ENCODE assay signal across 8 mouse cellular contexts in genomic region chrX:73716709-73717545, GRCm38 (mm10). TPM values are rescaled to one million over a fixed set of nuclear protein-coding genes. Genes with fewer than 3 reads are reported as not detected.
DNase-seq lines count a peak whose midpoint lies in the region; ATAC-seq and TF ChIP-seq lines count a peak whose summit lies in the region.

No protein-coding gene starts in this region.

- no peak for TF ChIP-seq POLR2A in olfactory bulb, adult 2 months (IDR thresholded peaks at IDR 0.05; ENCODE audit: insufficient read depth, low read depth, low read length)

- WGBS in hindbrain, embryonic 12.5 days, result 30% methylated on average over 29 of the region's 30 CpGs
- 24% methylated on average over 29 of the region's 30 CpGs for WGBS in liver, embryonic 14.5 days (ENCODE audit: insufficient replicate concordance)
- 28% methylated on average over 30 of the region's 30 CpGs for WGBS in olfactory bulb, adult 2 months

- DNase-seq in layer of hippocampus, adult 2 months (ENCODE audit: low spot score in 2 of 2), result no peak
- no peak for DNase-seq in layer of hippocampus, adult 8-10 months (ENCODE audit: low spot score in 2 of 2)
- peak; percentile 12 for DNase-seq in adrenal gland, postnatal 25 days
- peak in 1 of 3 experiments; percentile 44 for DNase-seq in liver, embryonic 14.5 days (ENCODE audit: low read depth in 3 of 3, low spot score in 3 of 3)
- no peak for DNase-seq in urinary bladder, adult 2 months (ENCODE audit: low spot score)

- peaks cover 48% of the 10 kb centered on the region for H3K4me1 ChIP-seq in erythroblast, embryonic 14.5 days (ENCODE audit: control insufficient read depth)
- H3K4me1 ChIP-seq in hindbrain, embryonic 12.5 days, result peaks cover 28% of the 10 kb centered on the region
- H3K4me1 ChIP-seq in liver, embryonic 14.5 days (replicated peaks; ENCODE audit: control insufficient read depth in 2 of 2, insufficient read depth in 2 of 2, low read length in 1 of 2), result peaks cover 3 to 21% of the 10 kb centered on the region in 2 experiments; a peak in 2 of 4 replicates
- peaks cover 22% of the 10 kb centered on the region for H3K4me1 ChIP-seq in olfactory bulb, adult 2 months (ENCODE audit: control insufficient read depth, insufficient read depth, low read length)

- TF ChIP-seq CTCF in layer of hippocampus, adult 2 months (conservative IDR thresholded peaks at IDR 0.05), result no peak
- TF ChIP-seq CTCF in liver, embryonic 14.5 days (IDR thresholded peaks at IDR 0.05; ENCODE audit: low read depth), result no peak
- no peak for TF ChIP-seq CTCF in olfactory bulb, adult 2 months (IDR thresholded peaks at IDR 0.05; ENCODE audit: insufficient read depth, low read depth, low read length)

- TF ChIP-seq EP300 in liver, embryonic 14.5 days (IDR thresholded peaks at IDR 0.05; ENCODE audit: low read depth), result no peak

- peaks cover 7% of the 10 kb centered on the region; the same call in 1 of the 2 replicates for H3K27me3 ChIP-seq in erythroblast, embryonic 14.5 days (ENCODE audit: control insufficient read depth)
- H3K27me3 ChIP-seq in hindbrain, embryonic 12.5 days, result no peaks in the 10 kb centered on the region
- no peaks in the 10 kb centered on the region for H3K27me3 ChIP-seq in liver, embryonic 14.5 days (ENCODE audit: control insufficient read depth, insufficient read depth, low read length)

- H3K36me3 ChIP-seq in erythroblast, embryonic 14.5 days (ENCODE audit: control insufficient read depth), result peaks cover 26% of the 10 kb centered on the region
- no peaks in the 10 kb centered on the region for H3K36me3 ChIP-seq in hindbrain, embryonic 12.5 days
- H3K36me3 ChIP-seq in liver, embryonic 14.5 days (replicated peaks; ENCODE audit: control insufficient read depth, insufficient read depth, low read depth), result no peaks in the 10 kb centered on the region; the same call in 1 of the 2 replicates

- H3K27ac ChIP-seq in layer of hippocampus, adult 2 months, result peak overlapping the region; percentile 91
- H3K27ac ChIP-seq in hindbrain, embryonic 12.5 days, result peak overlapping the region; percentile 44
- peak overlapping the region; percentile 83 for H3K27ac ChIP-seq in liver, embryonic 14.5 days
- peak overlapping the region; percentile 93 for H3K27ac ChIP-seq in olfactory bulb, adult 2 months (ENCODE audit: insufficient read depth, low read depth, low read length)

- peak overlapping the region; percentile 57 for H3K9ac ChIP-seq in hindbrain, embryonic 12.5 days
- H3K9ac ChIP-seq in liver, embryonic 14.5 days (replicated peaks), result peak overlapping the region; percentile 79

- H3K4me3 ChIP-seq in layer of hippocampus, adult 2 months, result peak overlapping the region; percentile 59
- H3K4me3 ChIP-seq in erythroblast, embryonic 14.5 days (replicated peaks), result peak overlapping the region; percentile 85
- peak overlapping the region; percentile 47 for H3K4me3 ChIP-seq in hindbrain, embryonic 12.5 days
- peak overlapping the region; percentile 70 to 71 for H3K4me3 ChIP-seq in liver, embryonic 14.5 days (ENCODE audit: insufficient read depth in 1 of 2, low read depth in 2 of 2, low read length in 2 of 2)
- peak overlapping the region; percentile 96 for H3K4me3 ChIP-seq in olfactory bulb, adult 2 months (ENCODE audit: insufficient read depth, low read depth, low read length)

- H3K9me3 ChIP-seq in erythroblast, embryonic 14.5 days (ENCODE audit: control insufficient read depth, low read length), result peaks cover 12% of the 10 kb centered on the region
- no peaks in the 10 kb centered on the region for H3K9me3 ChIP-seq in hindbrain, embryonic 12.5 days (replicated peaks)
- H3K9me3 ChIP-seq in liver, embryonic 14.5 days (ENCODE audit: control insufficient read depth, low read length), result no peaks in the 10 kb centered on the region

- H3K4me2 ChIP-seq in hindbrain, embryonic 12.5 days (replicated peaks), result peak overlapping the region; percentile 57
- peak overlapping the region; percentile 72 for H3K4me2 ChIP-seq in liver, embryonic 14.5 days (ENCODE audit: low read depth)

- ATAC-seq in hindbrain, embryonic 12.5 days (ENCODE audit: low FRiP score), result peak; percentile 52
- peak; percentile 16; the same call in 1 of the 2 replicates for ATAC-seq in liver, embryonic 14.5 days (ENCODE audit: insufficient read depth)

RNA-seq across cellular contexts. Expression of gene Abcd1, which starts 0.5 kb away (rescaled TPM):
- 10 to 100 TPM; 11.2 to 11.8 TPM for total RNA-seq in layer of hippocampus, adult 2 months (2021)
- 10 to 100 TPM; 13.6 to 16.6 (median 15.1) TPM for total RNA-seq in layer of hippocampus, adult 8-10 months (2022)
- 29.7 and 37.0 TPM in 2 replicates for total RNA-seq in adrenal gland, postnatal 25 days (2021)
- polyA plus RNA-seq in erythroblast, embryonic 14.5 days (2012), result 1.6 and 2.2 TPM in 2 replicates
- polyA plus RNA-seq in hindbrain, embryonic 12.5 days (2016; fragmentation: Nextera tagmentation; extraction: Ambion mirVana), result 12.7 and 14.0 TPM in 2 replicates
- 5.9 and 6.1 TPM in 2 replicates for polyA plus RNA-seq in liver, embryonic 14.5 days (2012; rRNA removed)
- 6.5 and 6.6 TPM in 2 replicates for polyA plus RNA-seq in liver, embryonic 14.5 days (2014; fragmentation: Nextera tagmentation; extraction: Ambion mirVana)
- not detected in 2 replicates for polyA plus RNA-seq in olfactory bulb, adult 2 months (2012; ENCODE audit: insufficient read depth, insufficient read length, low replicate concordance, missing spikeins)
- polyA plus RNA-seq in urinary bladder, adult 2 months (2012; rRNA removed), result 20.2 and 27.2 TPM in 2 replicates

RNA-seq across cellular contexts. Expression of gene Bcap31, which starts 1.0 kb away (rescaled TPM):
- 10 to 100 TPM; 72.3 to 77.8 TPM for total RNA-seq in layer of hippocampus, adult 2 months (2021)
- 10 to 100 TPM; 82.3 to 95.3 (median 86.5) TPM for total RNA-seq in layer of hippocampus, adult 8-10 months (2022)
- 250 and 262 TPM in 2 replicates for total RNA-seq in adrenal gland, postnatal 25 days (2021)
- 1.6 and 1.8 TPM in 2 replicates for polyA plus RNA-seq in erythroblast, embryonic 14.5 days (2012)
- polyA plus RNA-seq in hindbrain, embryonic 12.5 days (2016; fragmentation: Nextera tagmentation; extraction: Ambion mirVana), result 132 and 136 TPM in 2 replicates
- 31.6 and 41.7 TPM in 2 replicates for polyA plus RNA-seq in liver, embryonic 14.5 days (2012; rRNA removed)
- polyA plus RNA-seq in liver, embryonic 14.5 days (2014; fragmentation: Nextera tagmentation; extraction: Ambion mirVana), result 136 and 137 TPM in 2 replicates
- 255 TPM in 1 of 2 replicates, not detected in the other for polyA plus RNA-seq in olfactory bulb, adult 2 months (2012; ENCODE audit: insufficient read depth, insufficient read length, low replicate concordance, missing spikeins)
- polyA plus RNA-seq in urinary bladder, adult 2 months (2012; rRNA removed), result 175 and 177 TPM in 2 replicates

RNA-seq across cellular contexts. Expression of gene Plxnb3, which starts 40.0 kb away (rescaled TPM):
- total RNA-seq in layer of hippocampus, adult 2 months (2021), result 10 to 100 TPM; 11.2 to 12.1 TPM
- total RNA-seq in layer of hippocampus, adult 8-10 months (2022), result 10 to 100 TPM; 14.3 to 17.3 (median 15.5) TPM
- 0.52 and 0.57 TPM in 2 replicates for total RNA-seq in adrenal gland, postnatal 25 days (2021)
- not detected in 2 replicates for polyA plus RNA-seq in erythroblast, embryonic 14.5 days (2012)
- 0.21 and 0.25 TPM in 2 replicates for polyA plus RNA-seq in hindbrain, embryonic 12.5 days (2016; fragmentation: Nextera tagmentation; extraction: Ambion mirVana)
- 0.26 and 0.31 TPM in 2 replicates for polyA plus RNA-seq in liver, embryonic 14.5 days (2012; rRNA removed)
- polyA plus RNA-seq in liver, embryonic 14.5 days (2014; fragmentation: Nextera tagmentation; extraction: Ambion mirVana), result 0.08 and 0.14 TPM in 2 replicates
- not detected in 2 replicates for polyA plus RNA-seq in olfactory bulb, adult 2 months (2012; ENCODE audit: insufficient read depth, insufficient read length, low replicate concordance, missing spikeins)
- polyA plus RNA-seq in urinary bladder, adult 2 months (2012; rRNA removed), result 0.99 TPM in 2 replicates

RNA-seq across cellular contexts. Expression of gene Slc6a8, which starts 44.0 kb away (rescaled TPM):
- 10 to 100 TPM; 95.0 to 95.5 TPM for total RNA-seq in layer of hippocampus, adult 2 months (2021)
- 100 to 1,000 TPM; 101 to 115 (median 108) TPM for total RNA-seq in layer of hippocampus, adult 8-10 months (2022)
- 64.2 and 70.4 TPM in 2 replicates for total RNA-seq in adrenal gland, postnatal 25 days (2021)
- polyA plus RNA-seq in erythroblast, embryonic 14.5 days (2012), result not detected in 2 replicates
- polyA plus RNA-seq in hindbrain, embryonic 12.5 days (2016; fragmentation: Nextera tagmentation; extraction: Ambion mirVana), result 6.6 and 7.7 TPM in 2 replicates
- polyA plus RNA-seq in liver, embryonic 14.5 days (2012; rRNA removed), result 1.7 and 2.0 TPM in 2 replicates
- 0.29 and 0.34 TPM in 2 replicates for polyA plus RNA-seq in liver, embryonic 14.5 days (2014; fragmentation: Nextera tagmentation; extraction: Ambion mirVana)
- 112 TPM in 1 of 2 replicates, not detected in the other for polyA plus RNA-seq in olfactory bulb, adult 2 months (2012; ENCODE audit: insufficient read depth, insufficient read length, low replicate concordance, missing spikeins)
- 78.1 and 87.3 TPM in 2 replicates for polyA plus RNA-seq in urinary bladder, adult 2 months (2012; rRNA removed)

RNA-seq across cellular contexts. Expression of gene Pnck, which starts 57.0 kb away (rescaled TPM):
- 100 to 1,000 TPM; 113 to 125 TPM for total RNA-seq in layer of hippocampus, adult 2 months (2021)
- total RNA-seq in layer of hippocampus, adult 8-10 months (2022), result 100 to 1,000 TPM; 115 to 126 (median 117) TPM
- 9.4 TPM in 2 replicates for total RNA-seq in adrenal gland, postnatal 25 days (2021)
- not detected in 2 replicates for polyA plus RNA-seq in erythroblast, embryonic 14.5 days (2012)
- polyA plus RNA-seq in hindbrain, embryonic 12.5 days (2016; fragmentation: Nextera tagmentation; extraction: Ambion mirVana), result 31.3 and 34.8 TPM in 2 replicates
- polyA plus RNA-seq in liver, embryonic 14.5 days (2012; rRNA removed), result 0.89 and 0.93 TPM in 2 replicates
- polyA plus RNA-seq in liver, embryonic 14.5 days (2014; fragmentation: Nextera tagmentation; extraction: Ambion mirVana), result 0.96 TPM in 2 replicates
- not detected in 2 replicates for polyA plus RNA-seq in olfactory bulb, adult 2 months (2012; ENCODE audit: insufficient read depth, insufficient read length, low replicate concordance, missing spikeins)
- 159 and 178 TPM in 2 replicates for polyA plus RNA-seq in urinary bladder, adult 2 months (2012; rRNA removed)

Comparison
In these comparisons a context has a peak if more than half of its experiments do, and no peak if none do; other contexts are left out.
1. RNA of gene Bcap31, which starts 1.0 kb away (polyA plus RNA-seq): 255 TPM in olfactory bulb, adult 2 months, 175 to 177 TPM in urinary bladder, adult 2 months, 31.6 to 137 TPM in liver, embryonic 14.5 days and 132 to 136 TPM in hindbrain, embryonic 12.5 days; 1.6 to 1.8 TPM in erythroblast, embryonic 14.5 days; every median in the first group is over 10 times any median in the second.
2. Peak in every context shown above with its lines, with median percentiles within 50 percentile points of each other: H3K27ac ChIP-seq and H3K4me3 ChIP-seq.